Mouse (Mus musculus) embryo, embryonic 9.5 days (tissue): ENCODE data around the gene Coq4.
"Not testable (repeated sequence)": the region's sequence is repeated elsewhere in the genome, so short reads cannot be mapped to it uniquely, and the experiment has no call there.

Experiments
- DNase-seq: peaks from one replicate; pipeline ENCODE4 v3.0.0-alpha.2; 2017; ENCODE audit errors: extremely low spot score

The Coq4 gene

GRCm38 (mm10) chr2:29787104-29787917 lies at the start of gene Coq4:
Coq4 (plus strand) TSS chr2:29787493.
- DNase-seq, result peak; percentile 92

GRCm38 (mm10) chr2:29738799-29739198 lies 48.5 kb upstream of the Coq4 start:
- no peak for DNase-seq

- no peak for DNase-seq
Observed at GRCm38 (mm10) chr2:29739368-29739767, 47.9 kb upstream of the Coq4 start.

DNA sequence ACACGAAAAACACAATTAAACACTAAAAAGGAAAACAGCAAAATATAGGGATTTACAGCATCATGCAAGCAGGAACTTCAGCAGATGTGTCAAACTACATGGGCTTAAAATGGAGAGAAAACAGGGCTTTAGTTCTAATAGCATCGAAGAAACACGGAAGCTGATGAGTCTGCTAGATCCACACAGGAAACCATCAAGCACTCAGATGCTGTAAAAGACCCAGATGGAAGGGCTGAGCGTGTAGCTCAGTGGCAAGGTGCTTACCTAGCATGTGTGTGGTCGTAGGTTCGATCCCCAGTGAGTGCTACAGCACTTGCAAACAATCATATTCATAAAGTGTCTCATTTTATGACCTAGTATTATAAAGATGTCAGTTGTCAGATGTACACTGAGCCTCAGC lies 46.1 kb upstream of the Coq4 start:
- no peak for DNase-seq

GRCm38 (mm10) chr2:29744256-29744655 lies 43.0 kb upstream of the Coq4 start:
- DNase-seq, result no peak

DNA sequence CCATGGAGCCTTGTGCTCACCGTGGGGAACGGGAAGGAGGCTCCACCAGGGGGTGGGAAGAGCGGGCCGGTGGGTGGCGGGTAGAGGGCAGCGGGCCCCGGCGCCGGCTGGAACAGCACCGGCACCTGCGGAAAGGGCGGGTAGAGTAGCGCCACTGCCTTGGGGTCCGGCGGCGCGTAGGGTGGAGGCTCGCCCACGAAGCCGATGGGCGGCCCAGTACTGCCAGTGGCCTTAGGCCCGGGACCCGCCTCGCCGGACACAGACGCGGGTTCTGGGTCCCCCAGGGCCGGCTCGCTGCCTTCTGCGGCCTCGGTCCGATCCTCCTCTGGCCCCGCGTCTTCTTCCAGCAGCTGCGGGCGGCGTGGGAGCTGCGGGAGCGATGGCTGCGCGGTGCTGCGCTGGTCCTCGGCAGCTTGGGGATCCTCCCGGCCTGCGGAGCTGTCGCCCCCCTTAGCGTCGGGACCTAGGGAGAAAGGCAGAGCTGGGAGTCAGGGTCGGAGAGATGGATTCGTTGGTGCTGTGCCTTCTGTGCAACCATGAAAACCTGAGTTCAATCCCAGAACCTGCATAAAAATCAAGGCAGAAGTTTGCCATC lies 40.0 kb upstream of the Coq4 start:
- peak; percentile 23 for DNase-seq

GRCm38 (mm10) chr2:29747852-29748251 lies 39.4 kb upstream of the Coq4 start:
- DNase-seq, result peak; percentile 39

GRCm38 (mm10) chr2:29748499-29748898 lies 38.8 kb upstream of the Coq4 start:
- no peak for DNase-seq

- DNase-seq, result peak; percentile 27
Observed at GRCm38 (mm10) chr2:29751497-29751896, 35.8 kb upstream of the Coq4 start, which contains the start of gene Gm13420. Gm13420 (minus strand) TSS chr2:29751685.

DNA sequence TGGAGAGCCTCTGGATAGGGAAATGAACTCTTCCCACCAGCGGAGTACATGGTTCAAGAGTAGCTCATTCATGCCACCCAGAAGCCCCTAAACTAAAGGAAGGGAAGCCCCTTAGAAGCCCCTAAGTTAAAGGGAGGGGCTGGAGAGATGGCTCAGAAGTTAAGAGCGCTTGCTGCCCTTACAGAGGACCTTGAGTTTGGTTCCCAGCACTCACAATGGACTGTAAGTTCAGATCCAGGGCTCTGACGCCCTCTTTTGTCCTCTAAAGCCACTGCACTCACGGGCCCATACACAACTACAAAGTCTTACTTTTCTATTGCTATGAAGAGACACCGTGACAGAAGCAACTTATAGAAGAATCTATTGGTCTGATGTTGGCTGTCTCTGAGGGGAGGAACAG lies 34.9 kb upstream of the Coq4 start:
- no peak for DNase-seq

DNA sequence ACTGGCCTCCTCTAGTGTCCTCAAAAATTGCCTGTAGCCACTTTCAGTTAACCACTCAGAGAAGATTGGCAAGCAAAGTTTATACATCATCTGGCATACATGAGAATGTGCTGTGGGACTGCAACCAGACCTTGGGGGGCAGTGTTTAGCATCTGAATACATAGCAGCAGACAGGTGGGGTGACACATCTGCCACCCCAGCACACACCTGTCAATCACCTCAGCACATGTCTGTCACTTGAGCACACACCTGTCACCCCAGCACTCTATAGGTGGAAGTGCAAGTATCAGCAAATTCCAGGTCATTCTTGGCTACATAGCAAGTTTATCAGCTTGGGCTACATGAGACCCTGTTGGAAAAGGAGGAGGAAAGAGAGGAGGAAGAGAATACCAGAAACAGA lies 31.6 kb upstream of the Coq4 start:
- DNase-seq, result no peak

DNA sequence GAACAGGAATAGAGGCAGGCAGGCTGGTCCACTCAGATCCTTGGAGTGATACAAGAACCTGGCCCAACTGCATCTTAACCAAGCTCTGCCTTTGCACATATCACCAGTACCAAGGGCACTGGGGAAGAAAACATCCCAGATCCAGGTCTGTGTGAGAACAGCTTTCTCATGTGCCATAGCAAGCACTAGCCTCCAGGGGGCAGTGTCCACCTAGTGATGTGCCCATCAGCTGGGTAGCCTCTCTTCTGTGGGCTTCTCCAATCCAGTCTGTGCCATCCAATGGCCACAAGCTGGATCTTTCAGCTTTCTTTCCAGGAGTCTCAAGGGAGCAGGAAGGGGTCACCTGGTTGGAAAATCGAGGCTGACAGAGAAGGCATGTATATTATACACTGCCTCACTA lies 22.5 kb upstream of the Coq4 start:
- DNase-seq, result peak; percentile 70

- DNase-seq, result no peak
Observed at GRCm38 (mm10) chr2:29767976-29768709, 19.1 kb upstream of the Coq4 start.

- DNase-seq, result no peak
Observed at GRCm38 (mm10) chr2:29768901-29769300, 18.4 kb upstream of the Coq4 start.

DNA sequence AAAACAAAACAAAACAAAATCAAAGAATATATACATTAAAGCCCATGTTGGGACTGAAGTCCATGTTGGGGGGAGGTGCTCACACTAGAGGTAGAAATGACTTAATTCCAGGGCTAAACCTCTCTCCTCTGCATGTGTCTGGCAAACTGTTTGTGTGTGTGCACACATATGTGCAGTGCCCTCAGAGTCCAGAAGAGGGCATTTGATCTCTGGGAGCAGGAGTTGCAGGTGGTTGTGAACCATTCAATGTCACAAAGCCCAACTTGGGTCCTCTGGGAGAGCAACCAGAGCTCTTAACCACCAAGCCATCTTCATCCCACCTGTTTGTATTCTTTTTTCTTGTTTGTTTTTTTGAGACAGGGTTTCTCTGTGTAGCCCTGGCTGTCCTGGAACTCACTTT lies 17.1 kb upstream of the Coq4 start:
- DNase-seq, result no peak

DNA sequence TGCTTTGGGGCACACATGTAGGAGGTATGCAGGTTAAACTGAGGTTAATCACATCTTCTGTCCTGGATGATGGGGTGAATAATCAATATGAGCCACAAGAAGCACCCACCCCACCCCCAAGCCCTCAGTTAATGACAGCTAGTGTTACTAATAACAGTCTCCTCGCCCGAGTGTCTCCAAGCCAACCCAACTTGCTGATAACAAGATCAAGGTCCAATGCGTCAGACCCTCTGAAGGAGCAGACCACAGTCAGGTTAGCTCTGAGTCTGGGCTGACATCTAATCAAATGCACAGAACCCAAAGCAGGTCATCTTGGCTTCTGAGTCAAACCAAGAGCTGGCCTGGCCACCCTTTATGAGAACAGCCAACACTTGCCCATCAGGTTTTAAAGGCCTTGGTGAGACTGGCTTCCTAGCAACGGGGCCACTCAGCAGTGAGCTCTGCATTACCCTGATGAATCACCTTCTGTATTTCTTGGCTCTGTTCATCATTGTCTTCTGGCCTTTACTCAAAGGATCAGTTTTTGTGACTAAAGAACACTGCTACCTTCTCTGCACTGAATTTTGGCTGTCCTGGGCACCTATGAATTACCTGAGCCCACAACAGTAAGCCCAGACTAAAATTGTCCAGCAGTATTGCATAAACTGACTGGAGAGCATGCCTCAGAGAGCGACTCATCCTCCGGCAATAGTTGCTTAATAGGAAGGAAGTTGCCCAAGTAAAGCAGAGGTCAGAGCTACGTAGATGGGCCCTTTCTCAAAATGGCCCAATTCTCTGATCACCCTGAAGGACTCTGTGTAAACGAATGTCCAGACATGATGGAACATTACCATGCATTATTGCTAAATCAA lies 15.5 kb upstream of the Coq4 start:
- DNase-seq, result no peak

DNA sequence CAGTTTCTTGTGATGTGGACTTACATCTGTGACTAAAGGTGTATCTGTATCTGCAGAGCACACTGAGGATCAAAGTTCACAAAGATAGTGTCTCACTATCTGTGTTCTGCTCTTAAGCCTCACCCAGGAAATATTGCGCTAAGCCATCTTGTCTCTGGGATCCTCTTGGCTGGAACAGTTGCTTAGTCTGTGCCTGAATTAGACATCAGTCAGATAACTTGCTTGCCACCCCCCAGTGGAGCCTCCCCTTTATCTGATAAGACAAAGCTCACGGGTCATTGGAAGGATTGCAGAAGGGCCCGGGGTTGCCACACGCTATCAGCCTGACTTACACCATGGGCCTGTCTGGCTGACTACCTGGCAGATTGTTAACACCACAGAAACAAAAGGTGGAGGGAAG lies 14.0 kb upstream of the Coq4 start:
- DNase-seq, result no peak

GRCm38 (mm10) chr2:29781256-29781655 lies 6.0 kb upstream of the Coq4 start:
- DNase-seq, result not testable (repeated sequence)

- no peak for DNase-seq
Observed at GRCm38 (mm10) chr2:29784290-29784689, 3.0 kb upstream of the Coq4 start.

- DNase-seq, result peak; percentile 82
Observed at GRCm38 (mm10) chr2:29787937-29788681, 816 bp downstream of the Coq4 start, which contains the start of gene Trub2. Trub2 (minus strand) TSS chr2:29788502.
